Mouse (Mus musculus) E14TG2a.4 (cell line): Measurements from ENCODE around the gene Nsun5.

Experiments used
- H3K27me3 ChIP-seq: 2 replicates; pipeline ENCODE4 v1.6.1; 2014; ENCODE audit warnings: low read length, control low read depth; ENCODE audit not compliant: insufficient read depth
- H3K36me3 ChIP-seq: 2 replicates; pipeline ENCODE4 v1.6.1; 2014; ENCODE audit warnings: low read length, control low read depth; ENCODE audit not compliant: insufficient read depth
- H3K4me1 ChIP-seq: replicated peaks from 2 replicates; pipeline ENCODE4 v1.6.1; 2014; ENCODE audit warnings: low read depth, low read length, control low read depth
- H3K4me3 ChIP-seq: replicated peaks from 2 replicates; pipeline ENCODE4 v1.5.1; 2014; ENCODE audit warnings: mild to moderate bottlenecking, low read length
- H3K9me3 ChIP-seq: 2 replicates; pipeline ENCODE4 v1.6.1; 2014; ENCODE audit warnings: low read length, control low read depth
- CTCF ChIP-seq: conservative IDR thresholded peaks from 2 replicates; pipeline ENCODE4 v1.5.1; 2014; ENCODE audit warnings: low read length
- NANOG ChIP-seq: IDR thresholded peaks from 2 replicates; pipeline ENCODE4 v1.6.1; 2014; ENCODE audit warnings: borderline replicate concordance, low read length, mixed read lengths
- POU5F1 ChIP-seq: IDR thresholded peaks from 2 replicates; pipeline ENCODE4 v1.6.1; 2014; ENCODE audit warnings: low read length, borderline replicate concordance

The Nsun5 gene

DNA sequence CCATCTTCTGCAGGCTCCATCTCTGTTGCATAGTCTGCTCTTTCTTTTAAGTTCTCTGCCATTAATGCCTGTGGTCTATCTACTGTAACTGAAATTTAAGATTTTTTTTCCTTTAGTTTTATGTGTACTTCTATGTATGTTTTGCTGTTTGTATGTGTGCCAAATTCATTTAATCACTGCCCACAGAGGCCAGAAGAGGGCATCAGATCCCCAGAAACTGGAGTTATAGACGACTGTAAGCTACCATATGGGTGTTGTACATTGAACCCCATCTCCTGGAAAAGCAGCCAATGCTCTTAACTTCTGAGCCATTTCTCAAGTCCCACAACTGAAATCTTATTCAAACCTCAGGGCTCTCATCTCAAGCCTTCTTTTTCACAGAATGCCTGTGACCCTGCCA lies 23.3 kb upstream of the Nsun5 start:
- Histone ChIP-seq H3K4me3 (no peak overlapping the region), H3K36me3 (no peaks in the 10 kb centered on the region), H3K9me3 (peaks cover 22% of the 10 kb centered on the region), H3K4me1 (no peaks in the 10 kb centered on the region), H3K27me3 (peaks cover 18% of the 10 kb centered on the region)
- TF ChIP-seq CTCF (no peak; the same call in 1 of the 2 replicates), POU5F1 (no peak), NANOG (no peak)

DNA sequence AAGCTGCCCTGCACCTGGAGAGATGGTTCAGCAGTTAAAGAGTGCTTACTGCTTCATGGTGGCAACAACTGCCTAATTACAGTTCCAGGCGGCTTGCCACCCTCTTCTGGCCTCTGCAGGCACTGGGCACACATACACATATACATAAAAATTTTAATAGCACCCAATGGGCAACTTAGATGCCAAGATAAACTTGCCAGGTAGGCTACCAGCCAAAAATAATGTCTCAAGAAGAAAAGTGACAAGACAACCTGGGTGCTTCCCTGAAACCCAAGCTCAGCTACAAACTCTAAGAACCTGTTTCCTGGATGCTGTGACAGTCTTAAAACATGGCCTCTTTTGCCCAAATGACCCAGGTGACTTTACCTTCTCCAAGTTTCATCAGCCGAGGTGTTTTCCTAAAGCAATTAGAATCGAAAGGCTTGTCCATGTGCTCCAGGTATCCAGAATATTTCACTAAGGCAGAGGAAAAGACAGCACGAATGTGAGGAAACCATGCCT lies 22.2 kb upstream of the Nsun5 start:
- Histone ChIP-seq H3K4me1 (no peaks in the 10 kb centered on the region; the same call in 1 of the 2 replicates), H3K4me3 (no peak overlapping the region), H3K9me3 (peaks cover 22% of the 10 kb centered on the region), H3K27me3 (peaks cover 29% of the 10 kb centered on the region), H3K36me3 (no peaks in the 10 kb centered on the region)
- TF ChIP-seq CTCF (no peak), POU5F1 (no peak), NANOG (no peak)

DNA sequence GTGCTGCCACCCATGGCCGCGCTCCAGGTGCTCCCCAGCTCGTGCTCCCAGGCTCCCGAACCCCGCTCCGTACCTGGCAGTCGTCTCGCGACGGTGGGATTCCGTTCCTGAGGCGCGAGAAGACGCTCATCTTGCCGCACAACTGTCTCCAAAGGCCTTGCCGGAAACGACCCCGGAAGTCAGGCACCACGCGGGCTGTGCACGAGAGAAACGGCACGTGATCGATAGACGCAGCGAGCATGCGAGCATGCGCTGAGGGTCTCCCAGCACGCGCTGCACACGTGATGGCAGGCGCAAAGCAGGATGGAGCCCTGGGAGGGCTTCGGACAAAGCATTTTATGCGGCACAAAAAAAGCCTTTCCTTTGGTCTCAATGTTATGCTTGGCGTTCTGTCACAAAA lies 19.9 kb upstream of the Nsun5 start, which contains the start of gene Fkbp6:
Gene Fkbp6, minus strand, starts transcription at position 183 of the 400 bp plus-strand sequence.
- peak within 1 kb of the TSS; percentile 55 for H3K4me3 ChIP-seq
- no peak for TF ChIP-seq NANOG
- TF ChIP-seq POU5F1: no peak
- no peak for TF ChIP-seq CTCF
- peaks cover 22% of the 10 kb centered on the region for H3K9me3 ChIP-seq
- peaks cover 8% of the 10 kb centered on the region for H3K4me1 ChIP-seq
- H3K36me3 ChIP-seq: no peaks in the 10 kb centered on the region
- peaks cover 40% of the 10 kb centered on the region for H3K27me3 ChIP-seq

DNA sequence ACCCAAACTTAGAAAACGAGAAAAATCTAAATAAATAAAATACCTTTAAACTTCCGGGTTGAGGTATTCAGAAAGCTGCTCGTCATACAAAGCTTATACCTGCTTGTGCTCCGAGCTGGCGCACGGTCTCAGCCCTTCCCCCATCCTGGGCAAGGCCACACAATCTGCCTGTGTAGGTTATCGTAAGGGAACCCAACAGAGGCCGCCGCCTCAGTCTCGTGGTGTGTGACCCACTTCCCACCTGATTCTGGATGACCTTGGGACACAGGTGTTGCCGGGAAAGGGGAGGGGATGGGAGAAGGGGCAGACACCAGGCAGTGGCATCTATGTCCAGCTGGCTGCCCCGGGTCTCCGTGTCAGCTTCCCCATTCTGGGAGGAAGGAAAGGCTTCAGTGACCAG lies 18.1 kb upstream of the Nsun5 start:
- TF ChIP-seq POU5F1 (no peak), CTCF (no peak), NANOG (no peak)
- Histone ChIP-seq H3K4me1 (peaks cover 8% of the 10 kb centered on the region), H3K9me3 (peaks cover 22% of the 10 kb centered on the region), H3K27me3 (peaks cover 47% of the 10 kb centered on the region), H3K36me3 (no peaks in the 10 kb centered on the region), H3K4me3 (no peak overlapping the region)

DNA sequence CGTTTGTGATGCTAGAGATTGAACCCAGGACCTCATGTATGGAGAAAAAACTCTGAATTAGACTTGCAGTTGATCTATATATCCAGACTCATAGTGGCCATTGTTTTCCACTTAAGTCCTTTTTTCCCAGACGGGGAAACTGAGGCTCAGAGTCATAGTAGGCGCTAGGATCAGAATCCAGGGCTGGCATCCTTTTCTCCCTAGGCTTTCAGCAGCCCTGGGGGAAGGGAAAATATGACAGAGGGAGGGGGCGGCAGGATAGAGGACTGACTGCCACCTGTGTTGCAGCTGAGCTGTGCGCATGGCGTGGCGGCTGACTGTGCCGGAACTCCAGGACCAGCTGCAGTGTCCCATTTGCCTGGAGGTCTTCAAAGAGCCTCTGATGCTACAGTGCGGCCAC lies 16.8 kb upstream of the Nsun5 start, which contains the start of gene Trim50:
Gene Trim50, plus strand, starts transcription at position 301 of the 400 bp plus-strand sequence.
- peaks cover 47% of the 10 kb centered on the region for H3K27me3 ChIP-seq
- H3K4me1 ChIP-seq: peaks cover 8% of the 10 kb centered on the region
- H3K9me3 ChIP-seq: peaks cover 22% of the 10 kb centered on the region
- H3K4me3 ChIP-seq: peak within 1 kb of the TSS; percentile 72
- H3K36me3 ChIP-seq: no peaks in the 10 kb centered on the region
- TF ChIP-seq CTCF: no peak

DNA sequence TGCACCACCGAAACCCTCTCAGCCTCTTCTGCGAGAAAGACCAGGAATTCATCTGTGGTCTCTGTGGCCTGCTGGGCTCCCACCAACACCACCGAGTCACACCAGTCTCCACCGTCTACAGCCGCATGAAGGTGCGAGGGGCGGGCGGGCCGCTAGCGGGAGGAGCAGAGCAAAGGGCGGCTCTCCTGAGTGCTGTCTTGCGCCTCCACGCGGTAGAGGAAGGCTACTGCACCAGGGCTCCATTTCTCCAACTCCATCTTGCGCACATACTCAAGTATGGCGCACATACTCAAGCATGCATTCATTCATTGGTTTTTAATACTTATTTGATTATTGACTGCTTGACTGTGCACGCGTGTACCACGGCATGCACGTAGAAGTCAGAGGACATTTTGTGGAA lies 16.2 kb upstream of the Nsun5 start:
- H3K4me3 ChIP-seq: peak overlapping the region; percentile 72
- no peaks in the 10 kb centered on the region for H3K36me3 ChIP-seq
- peaks cover 22% of the 10 kb centered on the region for H3K9me3 ChIP-seq
- peaks cover 8% of the 10 kb centered on the region for H3K4me1 ChIP-seq
- peaks cover 47% of the 10 kb centered on the region for H3K27me3 ChIP-seq
- TF ChIP-seq CTCF: peak; percentile 98
- TF ChIP-seq NANOG: no peak

DNA sequence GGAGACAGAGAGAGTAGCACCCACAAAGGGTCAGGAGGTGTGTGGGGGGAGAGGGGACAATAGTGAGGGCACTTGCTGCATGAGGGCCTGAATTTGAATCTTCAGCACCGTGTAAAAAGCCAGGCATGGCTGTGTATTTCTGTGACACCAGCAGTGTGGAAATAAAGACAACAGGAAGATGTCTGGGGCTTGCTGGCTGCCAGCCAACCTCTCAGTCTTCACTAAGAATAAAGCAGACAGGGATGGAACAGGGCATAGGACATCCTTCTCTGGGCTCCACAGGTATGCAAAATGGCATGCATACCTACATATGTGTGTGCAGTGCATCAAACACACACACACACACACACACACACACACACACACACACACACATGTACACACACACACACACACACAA lies 13.7 kb upstream of the Nsun5 start:
- TF ChIP-seq CTCF (no peak), NANOG (no peak), POU5F1 (no peak)
- H3K4me3 ChIP-seq: no peak overlapping the region
- peaks cover 8% of the 10 kb centered on the region for H3K4me1 ChIP-seq
- no peaks in the 10 kb centered on the region for H3K36me3 ChIP-seq
- peaks cover 33% of the 10 kb centered on the region for H3K27me3 ChIP-seq
- H3K9me3 ChIP-seq: peaks cover 12% of the 10 kb centered on the region

DNA sequence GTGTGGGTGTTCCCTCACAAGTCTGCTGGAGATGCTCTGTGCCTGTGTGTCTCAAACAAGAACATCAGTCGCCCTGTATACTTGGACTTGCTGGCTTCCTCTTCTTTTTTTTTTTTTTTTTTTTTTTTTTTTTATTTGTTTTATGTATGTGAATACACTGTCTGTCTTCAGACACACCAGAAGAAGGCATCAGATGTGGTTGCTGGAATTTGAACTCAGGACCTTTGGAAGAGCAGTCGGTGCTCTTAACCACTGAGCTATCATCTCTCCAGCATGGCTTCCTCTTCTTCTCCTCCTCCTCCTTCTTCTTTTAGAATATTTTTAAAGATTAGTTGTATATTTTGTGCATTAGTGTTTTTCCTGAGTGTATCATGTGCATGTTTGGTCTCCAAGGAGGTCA lies 12.2 kb upstream of the Nsun5 start:
- Histone ChIP-seq H3K4me3 (no peak overlapping the region), H3K27me3 (peaks cover 18% of the 10 kb centered on the region), H3K9me3 (peaks cover 11% of the 10 kb centered on the region)

DNA sequence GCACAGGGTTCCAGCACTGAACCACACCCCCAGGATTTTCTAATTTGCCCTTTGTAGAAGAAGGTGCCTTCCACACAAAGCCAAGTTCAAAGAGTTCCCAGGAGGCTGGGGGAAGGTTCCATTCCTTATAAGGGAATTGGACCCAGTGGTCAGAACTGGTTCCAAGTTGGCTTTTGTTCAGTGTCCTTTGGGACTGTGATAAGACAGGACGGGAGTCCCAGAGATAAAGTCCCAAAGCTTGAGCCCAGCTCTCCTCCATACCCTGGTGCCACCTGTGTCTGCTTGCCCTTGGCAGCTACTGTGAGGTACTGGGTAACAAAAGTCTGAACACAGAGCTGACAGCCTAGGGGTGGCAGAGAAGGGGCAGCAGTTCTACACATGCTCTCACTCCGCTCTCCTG lies 10.0 kb upstream of the Nsun5 start:
- H3K27me3 ChIP-seq: peaks cover 12% of the 10 kb centered on the region
- H3K36me3 ChIP-seq: no peaks in the 10 kb centered on the region
- H3K9me3 ChIP-seq: peaks cover 11% of the 10 kb centered on the region
- H3K4me3 ChIP-seq: no peak overlapping the region
- 0 out of 2 replicates have a peak, but pooled peaks cover 7% of the 10 kb centered on the region for H3K4me1 ChIP-seq
- TF ChIP-seq NANOG: no peak
- TF ChIP-seq POU5F1: no peak
- TF ChIP-seq CTCF: no peak

More for the DNA sequence above, 12.2 kb upstream of the Nsun5 start:
- Histone ChIP-seq H3K4me1 (peaks cover 8% of the 10 kb centered on the region), H3K36me3 (no peaks in the 10 kb centered on the region)
- TF ChIP-seq CTCF (no peak), NANOG (no peak), POU5F1 (no peak)
